Mouse (Mus musculus): ENCODE measurements around the gene Gm9945.

The Gm9945 gene

DNA sequence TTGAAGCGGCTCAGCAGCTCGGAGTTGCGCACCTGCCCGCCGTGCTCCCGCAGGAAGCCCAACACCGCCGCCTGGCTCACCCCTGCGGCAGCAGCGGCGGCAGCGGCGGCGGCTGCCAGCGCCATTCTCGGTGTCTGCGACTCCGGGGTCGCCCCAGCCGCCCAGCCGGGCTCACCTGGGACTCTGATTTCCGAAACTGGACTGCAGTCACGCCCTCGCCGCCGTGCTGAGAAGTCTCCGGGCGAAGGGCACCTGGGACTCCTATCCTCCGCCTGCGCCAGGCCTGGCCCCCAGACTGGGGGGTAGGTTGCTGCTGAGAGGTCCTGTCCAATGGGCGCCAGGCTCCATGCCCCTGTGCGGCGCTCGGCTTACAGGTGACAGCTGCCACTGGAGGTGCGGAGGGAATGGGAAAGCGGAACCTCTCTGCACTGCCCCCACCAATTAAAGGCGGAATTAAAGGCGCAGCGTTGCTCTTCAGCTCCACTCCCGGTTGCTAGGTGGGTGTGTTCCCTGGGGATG lies at the start of gene Gm9945, which contains the start of gene Sowaha:
Gene Gm9945, plus strand, starts transcription at position 384 of the 519 bp plus-strand sequence.
Gene Sowaha, minus strand, starts transcription at position 492 of the 519 bp plus-strand sequence.
- DNase-seq, result peak; percentile 53

DNA sequence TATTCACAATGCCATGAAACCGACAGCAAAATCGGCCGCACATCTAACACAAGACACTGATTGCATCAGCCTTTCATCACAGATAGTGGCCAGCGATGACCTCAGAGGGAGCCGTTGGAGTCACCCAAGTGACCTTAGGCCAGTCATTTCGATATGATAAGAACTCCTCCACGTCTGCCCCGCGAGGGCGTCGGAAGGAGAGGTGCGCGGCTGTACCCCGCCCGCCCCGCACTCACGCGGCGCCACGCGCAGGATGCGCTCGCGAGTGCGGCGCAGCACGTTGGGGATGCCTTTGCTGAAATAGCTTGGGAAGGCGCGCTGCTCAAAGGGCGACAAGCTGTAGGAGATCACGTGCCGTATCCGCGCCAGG lies 49.7 kb upstream of the Gm9945 start:
- DNase-seq, result no peak

- DNase-seq, result peak; percentile 100
Measured at GRCm38 (mm10) chr11:53430670-53431346, 49.2 kb upstream of the Gm9945 start, which contains the start of the genes Uqcrq and Gdf9. Gene Uqcrq, minus strand, starts transcription at chr11:53430831. Gene Gdf9, plus strand, starts transcription at chr11:53431023.

GRCm38 (mm10) chr11:53431347-53432056 lies 48.5 kb upstream of the Gm9945 start:
- peak; percentile 37 for DNase-seq

DNA sequence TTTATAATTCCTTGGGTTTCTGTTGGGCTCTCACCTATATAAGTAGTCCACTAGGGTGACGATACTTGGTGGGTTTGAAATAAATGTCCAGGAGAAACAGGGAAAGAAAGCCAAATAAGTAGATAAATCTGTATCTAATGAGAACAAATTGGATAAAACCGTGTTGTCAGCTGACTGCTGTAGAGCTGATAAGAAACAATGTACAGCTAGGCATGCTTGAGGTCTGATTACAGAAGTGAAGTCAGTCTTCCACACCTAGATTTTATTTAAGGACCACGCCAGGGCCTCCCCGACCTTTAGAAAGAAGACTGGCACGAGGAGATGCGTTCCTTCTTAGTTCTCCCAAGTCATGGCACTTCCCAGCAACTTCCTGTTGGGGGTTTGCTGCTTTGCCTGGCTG lies 46.9 kb upstream of the Gm9945 start:
- DNase-seq, result no peak

GRCm38 (mm10) chr11:53435504-53435903 lies 44.5 kb upstream of the Gm9945 start:
- no peak for DNase-seq

- no peak for DNase-seq
Measured at GRCm38 (mm10) chr11:53436338-53436737, 43.6 kb upstream of the Gm9945 start.

GRCm38 (mm10) chr11:53441921-53442320 lies 38.0 kb upstream of the Gm9945 start:
- no peak for DNase-seq

DNA sequence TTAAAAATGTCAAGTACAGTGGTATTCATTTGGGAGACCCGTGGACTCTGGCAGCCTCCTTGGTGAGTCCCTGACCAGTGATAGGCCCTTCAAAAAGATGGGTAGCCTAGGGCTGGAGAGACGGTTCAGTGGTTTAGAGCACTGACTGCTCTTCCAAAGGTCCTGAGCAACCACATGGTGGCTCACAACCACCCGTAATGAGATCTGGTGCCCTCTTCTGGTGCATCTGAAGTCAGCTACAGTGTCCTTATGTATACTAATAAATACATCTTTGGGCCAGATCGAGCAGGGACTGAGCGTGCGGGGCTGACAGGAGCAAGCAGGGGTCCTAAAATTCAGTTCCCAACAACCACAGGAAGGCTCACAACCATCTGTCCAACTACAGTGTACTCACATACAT lies 36.1 kb upstream of the Gm9945 start:
- peak; percentile 77 for DNase-seq

DNA sequence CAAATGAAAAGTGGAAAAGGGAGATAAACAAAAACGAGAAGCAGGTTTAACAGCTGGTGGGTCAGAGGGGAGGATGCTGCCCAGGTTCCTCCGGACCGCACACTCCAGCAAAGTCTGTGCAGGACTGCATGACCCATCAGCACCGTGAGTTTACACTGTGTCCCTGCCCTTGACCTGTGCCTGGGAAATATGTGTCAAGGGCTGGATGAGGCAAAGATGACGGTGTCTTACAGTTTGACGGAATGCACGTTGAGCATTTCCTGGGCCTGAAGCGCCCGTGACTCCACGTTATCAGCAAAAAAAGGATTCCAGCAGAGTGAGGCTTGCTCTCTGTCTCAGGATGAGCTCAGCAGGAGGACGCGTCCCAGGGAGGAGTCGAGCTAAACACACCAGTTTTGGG lies 34.4 kb upstream of the Gm9945 start:
- DNase-seq, result no peak

DNA sequence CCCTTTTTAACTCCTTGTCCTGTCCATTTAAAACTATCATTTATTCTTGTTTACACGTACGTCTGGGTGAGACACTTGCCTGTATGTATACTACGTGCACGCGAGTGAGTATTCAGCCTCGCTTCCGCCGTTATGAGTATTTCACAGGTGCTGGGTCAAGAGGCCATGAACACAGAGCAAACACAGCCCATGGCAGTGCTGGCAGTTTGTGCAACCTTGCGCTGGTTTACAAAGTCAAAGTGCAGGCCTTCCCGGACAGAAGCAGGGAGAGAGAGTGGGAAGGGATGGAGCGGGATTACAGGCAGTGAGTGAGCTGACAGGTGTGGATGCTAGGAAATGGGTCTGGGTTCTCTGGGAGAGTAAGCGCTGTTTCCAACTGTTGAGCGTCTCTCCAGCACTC lies 33.8 kb upstream of the Gm9945 start:
- DNase-seq, result no peak

- DNase-seq, result no peak
Measured at GRCm38 (mm10) chr11:53447996-53448395, 32.0 kb upstream of the Gm9945 start.

DNA sequence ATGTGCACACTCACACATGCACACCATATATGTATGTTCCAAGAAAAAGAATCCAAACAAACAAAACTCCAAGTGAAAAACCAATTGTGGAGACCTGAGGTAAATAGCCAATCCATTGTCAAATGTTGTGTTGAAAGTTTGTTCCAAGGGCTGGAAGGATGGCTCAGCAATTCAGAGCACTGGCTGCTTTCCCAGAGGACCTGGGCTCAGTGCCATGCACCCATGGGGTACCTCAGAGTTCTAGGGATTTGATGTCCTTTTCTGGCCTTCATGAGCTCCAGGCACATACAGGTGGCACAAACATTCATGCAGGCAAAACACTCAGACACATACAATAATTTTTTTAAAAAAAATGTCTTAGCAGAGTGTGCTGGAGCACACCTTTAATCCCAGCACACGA lies 31.4 kb upstream of the Gm9945 start:
- no peak for DNase-seq

DNA sequence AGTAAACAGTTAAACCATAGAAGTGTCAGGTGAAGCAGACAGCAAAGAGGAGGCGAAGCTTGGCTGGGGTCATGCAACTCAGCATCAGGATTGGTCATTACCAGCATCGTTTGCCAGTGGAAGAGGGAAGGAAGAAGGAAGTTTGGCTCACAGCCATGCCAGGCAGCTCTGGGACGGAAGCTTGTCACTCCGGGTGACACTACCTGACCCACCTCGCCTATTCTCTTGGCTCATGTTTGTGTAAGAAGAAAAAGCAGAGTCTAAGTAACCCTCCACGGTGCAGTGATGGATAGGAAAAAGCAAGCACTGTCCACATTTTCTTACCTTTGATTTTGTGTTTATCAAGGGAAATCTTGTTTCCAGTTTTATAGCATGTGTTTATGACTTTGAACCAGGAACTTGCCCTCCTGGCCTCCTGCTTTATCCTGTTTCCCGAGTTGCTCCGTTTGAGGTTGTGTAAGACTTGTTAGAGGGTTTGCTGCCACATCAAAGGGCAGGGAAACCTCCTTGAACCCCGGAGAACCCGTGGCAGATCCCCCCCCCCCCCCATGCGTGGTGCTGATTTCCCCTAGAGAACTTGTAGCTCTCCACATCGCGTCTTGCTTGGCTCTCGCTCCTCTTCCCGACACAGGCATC lies 29.8 kb upstream of the Gm9945 start:
- no peak for DNase-seq

- no peak for DNase-seq
Measured at GRCm38 (mm10) chr11:53451361-53451760, 28.6 kb upstream of the Gm9945 start.

DNA sequence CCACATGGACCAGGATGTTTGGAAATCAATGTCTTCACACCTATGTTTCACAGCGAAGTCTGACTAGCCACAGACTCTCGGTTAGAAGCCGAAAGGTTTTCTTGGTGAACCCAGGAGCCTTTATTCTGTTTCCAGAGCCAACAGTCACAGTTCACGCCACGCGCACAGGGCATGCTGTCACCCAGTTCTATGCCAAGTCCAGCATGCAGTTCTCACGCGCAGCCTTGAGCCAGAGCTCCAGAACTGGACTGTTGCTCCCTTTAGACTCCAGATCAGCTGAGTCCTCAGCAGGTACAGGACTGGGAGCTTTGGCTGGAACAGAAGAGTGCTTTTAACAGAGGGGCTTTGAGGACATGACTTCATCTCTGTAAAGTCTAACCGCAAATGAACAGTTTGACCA lies 27.6 kb upstream of the Gm9945 start:
- no peak for DNase-seq

- no peak for DNase-seq
Measured at GRCm38 (mm10) chr11:53453031-53453430, 26.9 kb upstream of the Gm9945 start.

GRCm38 (mm10) chr11:53456474-53457371 lies 23.2 kb upstream of the Gm9945 start, which contains the start of the genes Gm10447 and Shroom1:
Gene Gm10447, minus strand, starts transcription at chr11:53457110.
Gene Shroom1, plus strand, starts transcription at chr11:53457205.
- peak; percentile 71 for DNase-seq

- peak; percentile 35 for DNase-seq
Measured at GRCm38 (mm10) chr11:53457372-53457954, 22.5 kb upstream of the Gm9945 start.

DNA sequence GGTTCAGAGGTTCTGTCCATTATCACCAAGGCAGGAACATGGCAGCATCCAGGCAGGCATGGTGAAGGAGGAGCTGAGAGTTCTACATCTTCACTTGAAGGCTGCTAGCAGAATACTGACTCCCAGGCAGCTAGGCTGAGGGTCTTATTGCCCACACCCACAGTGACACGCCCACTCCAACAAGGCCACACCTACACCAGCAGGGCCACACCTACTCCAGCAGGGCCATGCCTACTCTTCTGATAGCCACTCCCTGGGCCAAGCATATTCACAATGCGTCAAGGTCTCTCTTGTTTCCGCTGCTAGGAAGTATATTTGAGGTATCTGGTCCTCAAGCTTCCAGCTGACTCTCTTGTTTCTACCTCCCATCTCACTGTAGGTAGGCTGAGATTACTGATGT lies 21.0 kb upstream of the Gm9945 start:
- DNase-seq, result no peak

DNA sequence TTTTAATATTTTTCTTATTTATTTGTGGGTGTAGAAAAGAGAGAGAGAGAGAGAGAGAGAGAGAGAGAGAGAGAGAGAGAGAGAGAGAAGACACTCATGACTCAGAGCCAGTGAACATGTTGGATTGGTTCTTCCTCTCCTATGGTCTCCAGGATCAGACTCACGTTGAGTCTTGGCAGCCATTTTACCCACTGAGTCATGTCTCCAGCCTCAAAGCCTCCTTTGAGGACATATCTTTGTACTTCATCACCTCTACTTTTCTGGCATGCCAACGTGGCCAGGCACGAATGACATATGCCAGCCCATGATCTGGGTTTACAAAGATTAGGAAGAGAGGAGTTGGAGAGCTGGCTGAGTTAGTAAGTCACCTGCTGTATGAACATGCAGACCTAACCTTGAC lies 19.8 kb upstream of the Gm9945 start:
- no peak for DNase-seq

GRCm38 (mm10) chr11:53461727-53462126 lies 18.2 kb upstream of the Gm9945 start:
- no peak for DNase-seq
